Mouse (Mus musculus) right cerebral cortex, postnatal 10 days (tissue): ENCODE data around the gene Ttn.

Experiments used
- DNase-seq, 2 experiments: peaks; one replicate each; pipeline ENCODE4 v3.0.0; 2021; ENCODE audit warnings: low spot score in 2 of 2

The Ttn gene

DNA sequence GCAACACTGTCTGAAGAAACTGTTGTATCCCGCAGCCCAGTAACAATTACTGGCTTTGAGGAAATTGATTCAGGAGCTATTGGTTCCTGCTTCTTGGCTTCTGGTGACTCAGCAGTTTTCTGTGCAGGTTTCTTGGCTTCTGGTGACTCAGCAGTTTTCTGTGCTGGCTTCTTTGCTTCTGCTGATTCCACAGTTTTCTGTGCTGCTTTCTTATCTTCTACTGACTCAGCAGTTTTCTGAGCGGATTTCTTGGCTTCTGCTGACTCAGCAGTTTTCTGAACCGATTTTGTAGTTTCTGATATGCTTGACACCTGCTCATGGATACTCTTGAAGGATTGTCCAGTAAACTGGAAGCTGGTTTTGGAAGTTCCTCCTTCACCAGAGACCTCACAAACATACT, 273.8 kb downstream of the Ttn start:
- no peak for DNase-seq

DNA sequence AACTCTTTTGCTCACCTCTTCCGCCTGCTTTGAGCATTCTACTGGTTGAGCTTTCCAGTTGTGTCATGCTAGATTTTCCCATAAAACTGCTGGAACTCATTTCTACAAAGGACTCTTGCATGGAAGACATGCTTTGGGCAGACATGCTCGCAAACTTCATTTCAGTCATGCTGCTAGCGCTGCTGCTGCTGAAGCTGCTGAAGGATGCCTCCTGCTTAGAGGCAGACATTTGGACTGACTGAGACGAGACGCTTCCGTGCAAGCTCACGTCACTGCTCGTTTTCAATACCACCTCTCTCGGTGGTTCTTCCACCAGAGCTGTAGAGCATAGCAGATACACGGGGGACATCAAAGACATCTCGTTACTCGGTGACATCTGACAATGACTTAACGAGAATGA, 276.7 kb downstream of the Ttn start:
- DNase-seq, result no peak

DNA sequence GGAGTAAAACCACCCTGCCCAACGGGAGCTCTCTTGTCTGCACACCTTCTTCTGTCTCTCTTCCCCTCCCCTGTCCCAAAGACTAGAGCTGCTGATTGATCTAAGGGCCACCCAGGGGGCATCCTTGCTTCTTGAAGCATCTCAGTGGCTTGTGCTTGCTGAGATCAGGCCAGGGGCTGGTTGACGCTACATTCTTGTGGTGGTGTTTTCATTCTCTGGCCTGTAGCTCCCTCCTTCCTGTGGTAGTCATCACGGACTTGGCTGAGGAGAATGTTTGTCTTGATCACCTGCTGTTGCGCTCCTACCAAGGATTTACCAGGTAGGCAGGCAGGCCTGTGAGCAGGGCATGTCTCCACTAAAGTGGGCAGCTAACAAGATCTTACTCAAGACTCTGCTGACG, 279.6 kb downstream of the Ttn start:
- DNase-seq, result no peak

DNA sequence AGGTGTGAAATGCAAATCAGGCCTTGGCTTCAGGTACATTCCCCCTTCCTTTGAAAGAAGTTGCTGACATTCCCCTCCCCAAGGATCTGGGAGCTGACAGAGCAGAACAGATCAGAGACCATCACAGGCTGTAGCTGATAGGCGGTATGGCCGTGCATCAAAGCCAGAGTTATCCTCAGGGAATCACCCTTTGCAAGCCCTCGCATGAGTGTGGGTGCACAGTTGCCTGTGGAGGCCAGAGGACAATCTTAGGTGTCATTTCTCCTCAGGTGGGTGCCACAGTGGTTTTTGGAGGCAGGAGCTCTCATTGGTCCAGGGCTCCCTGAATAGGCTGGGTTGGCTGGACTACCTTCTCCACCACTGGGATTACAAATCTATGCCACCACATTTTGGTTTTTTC, 280.2 kb downstream of the Ttn start:
- no peak for DNase-seq

DNA sequence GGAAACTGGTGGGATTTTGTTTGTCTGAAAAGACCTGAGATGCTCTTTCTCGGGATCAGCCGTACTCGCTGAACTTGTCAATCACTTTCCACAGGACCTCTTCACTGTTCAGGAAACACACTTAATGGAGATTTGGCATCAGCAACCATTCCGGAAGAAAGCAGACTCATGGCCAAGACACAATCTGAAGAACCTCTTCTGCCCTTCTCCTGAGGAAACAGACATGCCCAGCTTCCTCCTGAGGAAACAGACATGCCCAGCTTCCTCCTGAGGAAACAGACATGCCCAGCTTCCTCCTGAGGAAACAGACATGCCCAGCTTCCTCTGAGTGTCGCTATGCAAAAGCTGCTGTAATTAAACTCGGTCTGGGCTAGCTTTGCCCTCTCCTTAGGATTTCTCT, 287.1 kb downstream of the Ttn start:
- no peak for DNase-seq

DNA sequence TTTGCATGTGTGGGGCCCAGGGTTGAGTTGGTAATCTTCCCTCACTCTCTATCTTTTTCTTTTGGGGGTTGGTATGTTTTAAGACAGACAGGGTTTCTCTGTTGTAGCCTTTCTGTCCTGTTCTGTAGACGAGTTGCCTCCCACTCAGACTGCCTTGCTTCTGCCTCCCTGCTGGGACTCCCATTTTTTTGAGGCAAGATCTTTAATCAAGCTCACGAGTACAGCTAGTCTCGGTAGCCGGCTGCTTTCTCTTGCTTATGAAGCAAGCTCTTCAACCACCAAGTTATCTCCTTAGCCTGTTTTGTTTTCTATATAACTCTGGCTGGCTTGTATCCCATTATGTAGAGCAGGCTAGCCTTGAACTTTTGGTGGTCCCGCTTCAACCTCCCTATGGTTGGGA, 288.6 kb downstream of the Ttn start:
- DNase-seq, result no peak

DNA sequence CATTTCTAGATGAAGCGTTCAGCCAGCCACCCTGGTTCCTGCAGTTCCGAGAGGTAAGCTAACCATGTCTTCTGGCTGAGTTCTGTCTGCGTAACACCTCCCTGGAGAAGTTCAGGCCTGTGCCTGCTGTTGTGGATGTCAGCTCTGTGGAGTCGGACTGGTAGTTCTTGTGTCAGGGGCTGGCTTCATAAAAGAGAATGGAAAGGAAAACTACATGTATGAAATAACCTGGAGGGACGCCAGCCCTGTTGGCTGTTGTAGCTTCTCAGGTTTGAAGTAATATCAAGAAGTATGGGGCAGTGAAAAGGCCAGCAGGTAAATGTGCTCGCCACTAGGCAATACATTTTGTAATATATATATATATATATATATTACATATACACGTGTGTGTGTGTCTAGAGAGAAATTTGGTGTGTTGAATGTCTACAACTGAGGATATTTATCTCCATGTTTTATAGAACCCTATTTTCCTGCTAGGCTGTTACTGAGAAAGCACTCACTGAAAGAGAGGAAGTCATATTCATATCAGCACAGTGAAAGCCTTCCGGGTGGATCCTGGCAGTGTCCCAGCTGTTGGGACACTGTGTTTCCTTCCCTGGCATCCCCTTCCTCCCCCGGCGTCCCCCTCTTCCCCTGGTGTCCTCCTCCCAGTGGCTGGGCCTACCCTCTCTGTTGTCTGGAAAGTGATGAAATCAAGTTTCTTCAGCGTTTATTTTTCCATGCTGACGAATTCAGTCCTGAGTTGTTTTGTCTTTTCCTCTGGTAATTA, 291.7 kb downstream of the Ttn start:
- no peak for DNase-seq

DNA sequence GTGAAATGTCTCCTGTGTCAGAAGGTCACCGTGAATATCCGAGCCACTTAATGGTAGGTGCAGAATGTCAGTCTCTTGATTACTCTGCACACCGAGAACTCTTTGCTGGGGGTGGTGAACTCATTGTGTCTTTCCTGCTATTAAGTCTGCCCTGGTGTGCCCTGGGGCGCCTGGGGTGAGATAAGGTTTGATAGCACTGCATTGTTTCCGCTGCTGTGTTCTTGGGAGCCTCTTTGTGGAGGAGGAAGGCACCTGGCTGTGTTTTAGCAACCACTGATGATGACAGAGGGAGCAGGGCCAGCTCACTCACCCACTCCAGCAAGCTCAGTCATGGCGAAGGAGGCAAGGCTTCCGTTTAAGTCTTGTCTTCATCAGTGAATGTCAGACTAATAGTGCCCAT, 294.2 kb downstream of the Ttn start:
- no peak for DNase-seq

DNA sequence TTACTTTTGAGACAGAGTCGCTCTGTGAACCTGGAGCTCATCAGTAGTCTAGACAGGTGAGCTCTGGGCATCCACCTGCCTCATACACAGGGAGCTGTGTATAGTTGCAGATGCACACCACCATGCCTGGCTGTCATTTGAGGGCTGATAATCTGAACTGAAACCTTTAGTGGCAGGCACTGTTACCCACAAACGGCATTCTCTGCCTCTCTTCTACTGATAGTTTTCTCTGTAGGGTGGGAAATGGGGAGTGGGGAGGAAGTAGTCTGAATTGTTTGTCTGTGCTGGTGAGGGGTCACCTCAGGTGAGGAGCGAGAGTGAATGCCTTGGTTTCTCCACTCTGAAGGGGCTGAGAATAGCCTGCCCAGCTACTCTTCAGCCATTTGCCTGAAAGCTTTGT, 294.7 kb downstream of the Ttn start:
- DNase-seq, result no peak

DNA sequence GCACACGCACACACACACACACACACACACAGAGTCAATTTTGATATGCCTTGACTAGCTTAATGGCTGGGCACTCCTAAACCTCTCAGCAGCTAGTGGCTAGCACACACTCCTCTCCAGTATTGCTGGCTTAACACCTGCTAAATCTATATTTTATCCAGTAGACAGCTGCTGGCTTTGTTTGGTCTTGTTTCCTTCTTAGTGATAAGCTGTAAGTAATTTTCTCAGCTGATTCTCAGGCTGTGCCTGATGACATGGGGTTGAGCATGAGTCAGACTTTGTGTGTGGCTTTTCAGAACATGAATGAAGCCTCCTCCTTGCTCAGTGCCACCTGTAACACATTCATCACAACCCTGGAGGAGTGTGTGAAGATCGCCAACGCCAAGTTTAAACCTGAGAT, 295.4 kb downstream of the Ttn start:
- no peak for DNase-seq

DNA sequence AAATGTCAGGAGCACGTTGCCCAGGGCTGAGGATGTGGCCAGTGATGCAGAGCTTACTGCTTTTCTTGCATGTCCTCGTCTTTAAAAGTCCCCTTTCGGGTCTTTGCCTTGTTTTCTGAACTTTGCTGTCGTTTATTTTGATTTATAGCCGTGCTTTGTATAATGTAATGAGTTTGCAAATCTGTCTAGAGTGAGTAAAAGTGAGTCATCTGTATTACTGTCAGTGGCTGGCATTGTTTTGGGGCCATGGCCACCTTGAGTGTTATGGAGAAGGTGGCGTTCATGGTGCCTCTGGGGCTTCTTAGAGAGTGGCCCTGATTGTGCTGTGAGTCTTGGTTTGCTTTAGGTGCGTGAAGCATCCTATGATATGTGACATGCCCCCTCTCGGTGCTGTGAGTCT, 300.0 kb downstream of the Ttn start:
- no peak for DNase-seq

DNA sequence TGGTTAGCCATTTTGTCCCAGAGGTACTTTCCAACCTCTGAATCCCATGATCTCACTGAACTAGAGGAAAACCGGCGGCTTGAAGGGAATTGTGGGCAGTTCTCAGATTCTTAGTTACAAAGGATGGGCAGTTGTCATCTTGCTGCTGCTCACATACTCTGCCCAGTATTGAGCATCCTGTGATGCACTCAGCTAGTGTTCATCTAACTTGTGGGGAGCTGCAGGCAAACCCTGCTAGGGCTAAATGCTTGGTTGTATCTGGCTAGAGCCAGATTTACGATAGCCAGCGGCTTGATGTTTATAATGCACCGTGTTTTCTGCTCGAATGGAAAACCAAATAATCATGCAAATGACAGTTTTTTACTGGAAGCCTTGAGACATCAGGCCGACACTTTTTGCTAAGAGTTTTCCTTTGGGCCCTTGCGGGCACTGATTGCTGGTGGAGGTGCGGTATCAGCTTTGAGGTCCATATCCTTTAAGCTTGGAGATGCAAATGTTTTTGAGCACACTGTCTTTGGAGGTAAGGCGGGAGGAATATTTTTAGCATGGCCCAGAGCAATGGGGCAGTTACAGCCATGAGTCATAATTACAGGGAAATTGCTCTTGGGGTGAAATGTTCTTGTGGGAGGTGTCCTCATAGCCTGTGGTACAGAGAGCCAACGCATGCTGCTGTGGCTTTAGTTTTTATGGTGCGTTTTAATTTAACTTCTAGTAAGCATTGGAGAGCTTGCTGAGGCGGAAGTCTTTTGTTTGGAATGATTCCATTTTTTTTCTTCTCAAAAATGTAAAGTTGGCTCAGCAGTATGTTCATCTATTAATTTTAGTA, 305.7 kb downstream of the Ttn start:
- DNase-seq, result no peak

DNA sequence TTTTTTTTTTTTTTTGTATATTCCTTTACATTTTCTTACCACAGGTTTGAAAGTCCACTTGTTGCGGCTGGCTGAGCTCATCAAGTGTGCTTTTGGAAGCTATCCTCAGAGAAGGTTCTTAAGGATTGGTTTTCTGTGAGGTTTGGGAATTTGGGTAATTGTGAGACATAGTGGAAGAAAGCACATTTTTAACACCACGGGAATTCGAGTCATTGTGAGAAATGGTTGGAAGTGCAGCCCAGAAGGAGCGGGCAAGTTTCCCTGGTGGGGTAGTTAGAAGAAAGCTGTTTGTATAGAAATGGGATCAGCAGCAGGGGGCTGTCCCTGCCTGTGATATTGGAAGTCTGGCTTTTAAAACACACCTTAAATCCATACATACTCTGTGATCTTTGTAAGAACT, 306.4 kb downstream of the Ttn start:
- DNase-seq, result no peak

DNA sequence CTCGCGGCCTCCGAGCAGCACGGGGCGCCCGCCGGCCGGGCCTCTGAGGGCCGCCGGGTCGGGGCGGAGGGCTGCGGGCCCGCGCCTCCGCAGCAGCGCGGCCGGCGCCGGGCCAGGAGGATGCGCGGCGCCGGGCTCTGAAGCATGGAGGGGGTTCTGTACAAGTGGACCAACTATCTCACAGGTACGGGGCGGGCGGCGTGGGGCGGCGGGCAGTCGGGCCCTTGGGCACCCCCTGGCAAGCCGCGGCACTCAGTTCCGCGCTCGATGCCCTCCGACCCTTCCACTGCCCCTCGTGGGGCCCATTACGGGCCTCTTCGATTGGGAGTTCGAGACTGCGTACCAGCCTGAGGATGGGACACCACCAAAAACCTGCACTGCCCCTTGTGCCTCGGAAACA, 306.9 kb downstream of the Ttn start:
- peak; percentile 43 to 49 for DNase-seq

DNA sequence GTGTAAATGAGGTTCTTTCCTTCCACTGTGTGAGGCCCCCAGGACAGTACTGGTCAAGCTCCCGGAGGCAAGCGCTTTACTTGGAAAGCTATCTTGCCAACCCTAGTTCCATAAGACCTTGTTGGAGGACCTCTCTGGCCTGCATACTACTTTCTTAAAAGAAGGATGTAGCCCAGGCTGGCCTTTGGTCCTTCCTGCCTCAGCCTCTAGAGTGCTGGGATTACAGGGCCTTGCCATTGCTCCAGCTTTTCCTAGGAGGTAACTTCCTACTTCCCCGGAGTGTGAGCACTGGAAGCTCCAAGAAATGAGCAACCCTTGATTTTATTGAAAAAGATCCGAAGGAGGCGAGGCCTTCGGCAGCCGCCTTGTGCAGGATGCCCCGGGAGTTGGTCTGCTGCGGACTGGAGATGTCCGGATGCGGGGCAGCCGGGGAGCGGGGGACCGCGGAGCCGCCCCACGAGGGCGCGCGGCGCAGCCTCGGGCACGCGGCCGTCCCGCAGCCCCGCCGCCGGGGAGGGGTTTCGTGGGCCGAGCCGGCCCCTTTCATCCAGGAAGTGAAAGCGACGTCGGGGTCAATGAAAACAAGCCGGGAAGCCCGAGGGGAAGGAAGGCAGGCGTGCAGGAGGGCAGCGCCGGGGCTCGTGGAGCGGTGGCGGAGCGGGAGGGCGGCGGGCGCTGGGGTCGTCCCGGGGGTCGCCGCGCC, 307.5 kb downstream of the Ttn start, which contains the start of gene Plekha3:
Gene Plekha3, plus strand, starts transcription at position 557 of the 703 bp plus-strand sequence.
- DNase-seq, result peak; percentile 91

DNA sequence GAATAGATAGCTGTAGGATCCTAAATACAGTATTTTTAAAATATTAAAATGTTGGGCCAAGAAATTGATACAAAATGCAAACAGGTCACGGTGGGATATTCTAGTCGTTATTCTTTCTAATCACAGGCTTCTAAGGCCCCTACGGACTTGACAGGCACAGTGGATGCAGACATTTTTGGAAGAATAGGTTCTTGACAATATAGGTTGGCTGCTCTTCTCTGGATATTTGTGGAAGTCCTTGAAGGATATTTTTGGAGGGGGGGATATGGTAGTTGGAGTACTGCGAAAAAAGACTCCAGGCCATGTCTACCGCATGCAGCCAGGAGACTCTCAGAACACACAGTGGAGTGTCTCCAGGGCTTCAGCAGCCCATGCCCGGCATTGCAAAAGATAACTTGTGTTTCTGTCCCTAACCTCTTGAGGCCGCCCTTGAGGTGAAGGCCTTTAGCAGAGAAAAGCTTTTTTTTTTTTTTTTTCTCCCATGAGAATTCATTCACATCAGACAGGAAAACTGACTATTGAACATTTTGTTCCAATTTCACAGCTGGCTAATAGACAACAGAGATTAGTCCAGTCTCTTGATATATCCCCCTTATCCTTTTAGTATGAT, 308.8 kb downstream of the Ttn start:
- peak; percentile 49 to 54 for DNase-seq

DNA sequence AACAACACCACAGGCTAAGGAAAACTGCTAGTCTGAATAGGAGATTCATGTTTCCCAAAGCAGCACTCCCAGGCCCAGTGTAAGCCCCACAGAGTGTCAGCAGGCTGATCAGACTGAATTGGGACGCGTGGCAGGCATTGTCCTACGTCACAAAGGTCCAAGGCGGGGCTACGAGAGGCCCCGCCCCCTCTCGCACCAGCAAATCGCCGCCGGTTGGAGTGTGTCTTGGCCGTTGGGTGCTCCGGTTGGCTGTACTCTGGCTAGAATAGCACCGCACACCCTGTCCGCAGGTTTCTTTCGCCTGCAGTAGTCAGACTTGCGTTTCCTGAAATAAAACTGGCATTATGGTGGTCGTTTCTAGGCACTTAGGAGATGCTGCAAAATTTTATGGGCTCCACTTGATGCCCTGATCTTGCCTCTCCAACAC, 309.4 kb downstream of the Ttn start, which contains the start of gene Fkbp7:
Gene Fkbp7, minus strand, starts transcription at position 151 of the 427 bp plus-strand sequence.
- peak; percentile 93 for DNase-seq

DNA sequence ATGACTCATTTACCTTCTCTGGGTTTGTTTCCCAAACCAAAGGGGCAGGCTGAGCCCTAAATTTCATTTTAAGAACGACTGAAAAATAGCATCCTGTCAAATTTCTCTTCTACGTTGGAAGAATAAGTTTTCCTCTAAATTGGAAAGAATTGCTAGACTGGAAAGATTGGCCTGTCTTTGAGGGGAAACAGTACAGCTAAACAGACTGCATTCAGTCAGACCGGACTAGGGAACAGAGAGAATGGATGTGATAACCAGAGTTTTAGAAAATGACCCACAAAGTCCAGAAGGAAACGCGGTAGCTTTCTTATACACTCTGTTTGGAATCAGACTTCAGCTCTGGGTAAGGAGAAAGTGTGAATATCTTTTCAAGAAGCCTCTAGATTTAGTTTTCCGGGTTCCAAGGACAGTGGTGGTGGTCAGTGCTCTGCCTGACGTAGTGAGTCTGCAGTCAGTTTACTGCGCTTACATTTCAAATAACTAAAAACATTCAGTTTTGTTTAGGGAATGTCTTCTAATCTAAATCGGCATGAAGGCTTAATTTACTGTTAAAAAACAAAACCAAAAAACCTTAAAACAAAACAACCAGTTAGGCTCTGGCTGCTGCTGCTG, 310.1 kb downstream of the Ttn start:
- DNase-seq, result no peak

DNA sequence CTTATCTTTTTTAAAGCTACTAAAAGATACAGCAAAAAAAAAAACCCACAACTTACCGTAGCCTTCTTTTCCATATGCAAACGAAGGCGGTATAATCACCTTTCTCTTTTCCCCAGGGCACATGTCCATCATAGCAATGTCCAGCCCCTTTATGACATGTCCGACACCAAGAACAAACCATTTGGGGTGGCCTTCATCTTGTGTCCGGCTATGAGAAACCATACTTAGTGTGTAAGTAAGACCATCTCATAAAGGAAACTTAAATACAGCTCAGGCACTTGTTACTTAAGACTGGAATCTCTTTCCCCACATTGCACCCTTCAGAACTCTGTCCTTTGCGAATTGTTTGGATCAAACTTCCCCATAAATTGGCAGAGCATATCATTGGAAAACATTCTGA, 310.7 kb downstream of the Ttn start:
- no peak for DNase-seq

DNA sequence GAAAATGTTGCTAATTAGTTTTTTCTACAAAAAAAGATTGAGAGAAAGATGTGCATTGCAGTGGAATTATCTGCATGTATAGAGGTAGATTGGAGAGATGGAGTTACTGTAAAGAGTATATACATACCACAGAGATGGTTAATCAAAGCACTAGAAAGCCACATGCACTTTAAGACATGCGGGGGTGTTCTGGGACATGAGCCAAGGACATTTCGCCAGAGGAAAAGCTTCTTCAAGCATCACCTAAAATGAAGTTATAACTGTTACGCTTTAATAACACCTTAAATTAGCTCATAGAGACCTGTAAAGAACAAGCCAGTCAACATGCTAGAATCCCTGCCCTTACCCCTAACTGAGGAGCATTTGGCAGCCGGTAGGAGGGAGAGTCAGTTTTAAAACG, 315.1 kb downstream of the Ttn start:
- DNase-seq, result no peak

DNA sequence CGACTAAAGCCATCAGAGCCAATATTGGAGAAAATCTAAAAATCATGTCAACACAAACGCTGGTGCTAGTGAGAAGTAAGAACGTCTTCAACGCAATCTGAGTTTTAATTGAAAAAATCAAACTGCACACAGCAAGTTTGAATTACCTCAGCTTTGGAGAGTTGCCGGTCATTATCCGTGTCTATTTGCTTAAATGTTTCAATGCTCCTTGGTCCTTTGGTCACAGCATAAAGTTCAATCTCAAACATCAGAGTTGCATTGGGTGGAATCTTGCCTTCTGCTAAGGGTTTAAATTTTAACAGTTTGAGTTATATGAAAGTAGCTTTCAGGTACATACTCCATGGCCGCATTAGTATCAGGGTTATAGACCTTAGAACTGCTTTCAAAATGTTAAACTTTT, 316.8 kb downstream of the Ttn start:
- DNase-seq, result no peak

DNA sequence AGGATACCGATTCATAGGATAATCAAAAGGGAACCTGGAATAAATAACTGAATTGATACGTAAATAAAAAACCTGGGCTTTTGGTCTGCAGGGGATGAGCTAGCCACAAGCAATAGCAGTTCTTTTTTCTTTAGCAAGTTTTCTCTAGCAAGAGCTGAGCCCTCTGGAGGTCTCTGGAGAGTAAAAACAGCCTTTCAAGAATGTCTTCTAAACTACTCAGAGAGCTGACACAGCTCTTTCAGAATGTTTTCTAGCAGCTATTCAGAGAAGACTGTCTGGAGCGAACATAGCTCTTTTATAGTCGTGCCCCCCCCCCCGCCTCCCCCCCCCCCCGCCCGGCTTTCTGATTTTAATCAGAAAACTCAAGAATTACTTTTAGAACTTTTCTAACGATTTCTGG, 322.9 kb downstream of the Ttn start:
- DNase-seq, result no peak
